Mouse (Mus musculus) neural tube, embryonic 11.5 days (tissue): Measurements from ENCODE around the gene Olfr46. TPM values are rescaled to one million over a fixed set of nuclear protein-coding genes. Genes with fewer than 3 reads are reported as not detected.
"Not testable (repeated sequence)": the region's sequence is repeated elsewhere in the genome, so short reads cannot be mapped to it uniquely, and the experiment has no call there.

Source experiments
- ATAC-seq: fragments of 200-750 bp; cut with Nextera tagmentation; 2 replicates; pipeline ENCODE4 v1.8.0; 2017; ENCODE audit warnings: moderate number of reproducible peaks, mild to moderate bottlenecking, moderate TSS enrichment, moderate library complexity; ENCODE audit not compliant: insufficient read depth, low FRiP score, low TSS enrichment
- DNase-seq: peaks from one replicate; pipeline ENCODE4 v3.0.0-alpha.2; 2015; ENCODE audit warnings: low spot score
- H3K27ac ChIP-seq: fragments of 300-500 bp; sonication (generic); 2 replicates; pipeline ENCODE4 v1.5.1; 2014; ENCODE audit warnings: low read depth, mild to moderate bottlenecking, low read length
- H3K27me3 ChIP-seq: fragments of 300-500 bp; sonication (generic); 2 replicates; pipeline ENCODE4 v1.6.1; 2014; ENCODE audit warnings: mild to moderate bottlenecking, low read length, mixed read lengths; ENCODE audit not compliant: control insufficient read depth, insufficient read depth
- H3K36me3 ChIP-seq: fragments of 300-500 bp; sonication (generic); 2 replicates; pipeline ENCODE4 v1.6.1; 2014; ENCODE audit warnings: mild to moderate bottlenecking, low read length, moderate library complexity, mixed read lengths; ENCODE audit not compliant: control insufficient read depth, insufficient read depth
- H3K4me1 ChIP-seq: fragments of 300-500 bp; sonication (generic); 2 replicates; pipeline ENCODE4 v1.6.1; 2014; ENCODE audit warnings: low read length, mixed read lengths; ENCODE audit not compliant: control insufficient read depth, insufficient read depth
- H3K4me2 ChIP-seq: fragments of 300-500 bp; sonication (generic); 2 replicates; pipeline ENCODE4 v1.6.1; 2014; ENCODE audit warnings: low read depth, mild to moderate bottlenecking, moderate library complexity
- H3K4me3 ChIP-seq: fragments of 300-500 bp; sonication (generic); 2 replicates; pipeline ENCODE4 v1.5.1; 2014; ENCODE audit warnings: low read depth, low read length
- H3K9ac ChIP-seq: fragments of 300-500 bp; sonication (generic); 2 replicates; pipeline ENCODE4 v1.6.1; 2014; ENCODE audit warnings: mild to moderate bottlenecking, low read length
- H3K9me3 ChIP-seq: fragments of 300-500 bp; sonication (generic); 2 replicates; pipeline ENCODE4 v1.6.1; 2016; ENCODE audit warnings: low read length; ENCODE audit not compliant: control insufficient read depth
- whole genome bisulfite sequencing: fragments of 180-500 bp; shearing (Covaris S2); extraction: QIAGEN DNeasy Blood & Tissue Kit; methylation state at CpG from one replicate; pipeline ENCODE4 v1.1.7; 2014; 5-methylcytosine and 5-hydroxymethylcytosine counted together
- polyA plus RNA-seq: library from polyadenylated mRNA; unstranded; fragments of >200 nt; fragmentation: Nextera tagmentation; extraction: Ambion mirVana; gene quantifications from 2 replicates; pipeline ENCODE4 v1.2.1, GENCODE M21; 2014

Gene Olfr46
- not detected in 2 replicates for polyA plus RNA-seq

- H3K4me3 ChIP-seq, H3K36me3 ChIP-seq, H3K27ac ChIP-seq, DNase-seq, ATAC-seq, H3K27me3 ChIP-seq, H3K9ac ChIP-seq, H3K4me2 ChIP-seq, H3K4me1 ChIP-seq, H3K9me3 ChIP-seq: not testable (repeated sequence)
- WGBS = 81% methylated on average over 2 of the region's 2 CpGs
These were observed at the start of gene Olfr46 for GRCm38 (mm10) chr7:140600969-140601368. Olfr46 (plus strand) TSS chr7:140601269.

- H3K9me3 ChIP-seq = no peaks in the 10 kb centered on the region
- WGBS = 67% methylated on average over 3 of the region's 3 CpGs
- no peak within 1 kb of the TSS for H3K9ac ChIP-seq
- H3K4me2 ChIP-seq = no peak within 1 kb of the TSS
- H3K4me3 ChIP-seq = no peak within 1 kb of the TSS
- no peaks in the 10 kb centered on the region for H3K36me3 ChIP-seq
- ATAC-seq (no peak), DNase-seq (no peak)
- no peak within 1 kb of the TSS for H3K27ac ChIP-seq
- H3K4me1 ChIP-seq = no peaks in the 10 kb centered on the region
- no peaks in the 10 kb centered on the region for H3K27me3 ChIP-seq
These were observed 33.5 kb upstream of the Olfr46 start, which contains the start of gene Olfr538 for GRCm38 (mm10) chr7:140567586-140567985. Olfr538 (plus strand) TSS chr7:140567886.

GRCm38 (mm10) chr7:140628670-140629069 lies 27.6 kb downstream of the Olfr46 start, which contains the start of gene Olfr61:
Olfr61 (plus strand) TSS chr7:140628970.
- not testable (repeated sequence) for DNase-seq, H3K4me2 ChIP-seq, H3K4me3 ChIP-seq, H3K9me3 ChIP-seq, H3K27ac ChIP-seq, ATAC-seq, H3K36me3 ChIP-seq, H3K4me1 ChIP-seq, H3K9ac ChIP-seq, H3K27me3 ChIP-seq
- WGBS = 90% methylated on average over 3 of the region's 3 CpGs

- no peaks in the 10 kb centered on the region for H3K36me3 ChIP-seq
- no peaks in the 10 kb centered on the region for H3K4me1 ChIP-seq
- H3K27me3 ChIP-seq = no peaks in the 10 kb centered on the region
- WGBS = 93% methylated on average over 1 of the region's 1 CpGs
- H3K9me3 ChIP-seq = no peaks in the 10 kb centered on the region
- no peak overlapping the region for H3K4me2 ChIP-seq
- no peak for DNase-seq
- no peak overlapping the region for H3K4me3 ChIP-seq
- no peak overlapping the region for H3K27ac ChIP-seq
- no peak overlapping the region for H3K9ac ChIP-seq
- ATAC-seq = no peak
These were observed 29.5 kb downstream of the Olfr46 start for GRCm38 (mm10) chr7:140630559-140630958.

GRCm38 (mm10) chr7:140646152-140646551 lies 45.1 kb downstream of the Olfr46 start, which contains the start of gene Olfr53:
Olfr53 (plus strand) TSS chr7:140646452.
- whole genome bisulfite sequencing = 86% methylated on average over 1 of the region's 1 CpGs

GRCm38 (mm10) chr7:140659630-140660029 lies 58.6 kb downstream of the Olfr46 start, which contains the start of gene Olfr539:
Olfr539 (plus strand) TSS chr7:140659930.
- H3K4me3 ChIP-seq = no peak within 1 kb of the TSS
- H3K27me3 ChIP-seq = no peaks in the 10 kb centered on the region
- no peak within 1 kb of the TSS for H3K9ac ChIP-seq
- ATAC-seq (no peak), DNase-seq (no peak)
- no peaks in the 10 kb centered on the region for H3K4me1 ChIP-seq
- H3K36me3 ChIP-seq = no peaks in the 10 kb centered on the region
- H3K4me2 ChIP-seq = no peak within 1 kb of the TSS
- no peak within 1 kb of the TSS for H3K27ac ChIP-seq
- H3K9me3 ChIP-seq = no peaks in the 10 kb centered on the region
- WGBS = 77% methylated on average over 4 of the region's 4 CpGs

More at GRCm38 (mm10) chr7:140646152-140646551, 45.1 kb downstream of the Olfr46 start, which contains the start of gene Olfr53:
- ATAC-seq (no peak), DNase-seq (no peak)
- Histone ChIP-seq H3K36me3 (no peaks in the 10 kb centered on the region), H3K4me3 (no peak within 1 kb of the TSS), H3K9me3 (no peaks in the 10 kb centered on the region), H3K27ac (no peak within 1 kb of the TSS), H3K9ac (no peak within 1 kb of the TSS), H3K4me1 (no peaks in the 10 kb centered on the region), H3K4me2 (no peak within 1 kb of the TSS), H3K27me3 (no peaks in the 10 kb centered on the region)

Other genes starting within 250 kb of the Olfr46 start
- not detected in 2 replicates for gene Olfr60, start 239.6 kb upstream of the Olfr46 start, polyA plus RNA-seq
- not detected in 2 replicates for gene Olfr530, start 224.9 kb upstream of the Olfr46 start, polyA plus RNA-seq
- gene Olfr531, start 198.4 kb upstream of the Olfr46 start, polyA plus RNA-seq = not detected in 2 replicates
- not detected in 2 replicates for gene Olfr532, start 179.6 kb upstream of the Olfr46 start, polyA plus RNA-seq
- not detected in 2 replicates for gene Olfr533, start 137.9 kb upstream of the Olfr46 start, polyA plus RNA-seq
- not detected in 2 replicates for gene Olfr535, start 117.1 kb upstream of the Olfr46 start, polyA plus RNA-seq
- gene Olfr536, start 93.9 kb upstream of the Olfr46 start, polyA plus RNA-seq = not detected in 2 replicates
- not detected in 2 replicates for gene Olfr538, start 33.4 kb upstream of the Olfr46 start, polyA plus RNA-seq
- gene Olfr61, start 27.7 kb downstream of the Olfr46 start, polyA plus RNA-seq = not detected in 2 replicates
- not detected in 2 replicates for gene Olfr53, start 45.2 kb downstream of the Olfr46 start, polyA plus RNA-seq
- not detected in 2 replicates for gene Olfr539, start 58.7 kb downstream of the Olfr46 start, polyA plus RNA-seq
- gene Olfr45, start 80.7 kb downstream of the Olfr46 start, polyA plus RNA-seq = not detected in 2 replicates
- gene Olfr541, start 96.0 kb downstream of the Olfr46 start, polyA plus RNA-seq = not detected in 2 replicates
- gene Cyp2e1, start 162.5 kb downstream of the Olfr46 start, polyA plus RNA-seq = not detected in 2 replicates
- gene Syce1, start 186.6 kb downstream of the Olfr46 start, polyA plus RNA-seq = 0.22 TPM in 1 of 2 replicates, not detected in the other
- gene Zfp941, start 220.9 kb downstream of the Olfr46 start, polyA plus RNA-seq = 6.5 and 7.7 TPM in 2 replicates
- 0.34 TPM in 1 of 2 replicates, not detected in the other for gene Urah, start 233.7 kb downstream of the Olfr46 start, polyA plus RNA-seq
- not detected in 2 replicates for gene Scgb1c1, start 244.3 kb downstream of the Olfr46 start, polyA plus RNA-seq
- not detected in 2 replicates for gene Odf3, start 246.5 kb downstream of the Olfr46 start, polyA plus RNA-seq